Mouse (Mus musculus): ENCODE results near the gene Borcs5. TPM values are rescaled to one million over a fixed set of nuclear protein-coding genes. Genes with fewer than 3 reads are reported as not detected.

The Borcs5 gene
- total and polyA plus RNA-seq, 2 experiments from 2014 or later = 19.2 to 27.9 TPM

GRCm38 (mm10) chr6:134617589-134617988, 21.7 kb upstream of the Borcs5 start:
- no peaks in the 10 kb centered on the region for H3K36me3 ChIP-seq (replicated peaks; ENCODE audit: control insufficient read depth, insufficient read depth, low read length)
- DNase-seq (ENCODE audit: low spot score) = no peak
- TF ChIP-seq EP300 (IDR thresholded peaks at IDR 0.05; ENCODE audit: low read depth) (no peak), CTCF (IDR thresholded peaks at IDR 0.05; ENCODE audit: low read depth) (no peak)
- no peaks in the 10 kb centered on the region for H3K27me3 ChIP-seq (ENCODE audit: control insufficient read depth, insufficient read depth, low read length)
- no peak overlapping the region for H3K9ac ChIP-seq (replicated peaks; ENCODE audit: low read depth, low read length)
- peaks cover 14% of the 10 kb centered on the region for H3K4me1 ChIP-seq (ENCODE audit: control insufficient read depth, insufficient read depth)
- H3K27ac ChIP-seq (ENCODE audit: low read depth) = no peak overlapping the region
- no peak overlapping the region for H3K4me3 ChIP-seq (ENCODE audit: low read depth, low read length)
- no peak overlapping the region for H3K4me2 ChIP-seq (ENCODE audit: low read depth, low read length)
- WGBS = 45% methylated on average over 3 of the region's 3 CpGs
- ATAC-seq (ENCODE audit: insufficient read depth, low read depth) = no peak
- H3K9me3 ChIP-seq (replicated peaks; ENCODE audit: control insufficient read depth, low read length) = no peaks in the 10 kb centered on the region

GRCm38 (mm10) chr6:134620129-134620528, 19.2 kb upstream of the Borcs5 start:
- Histone ChIP-seq H3K9me3 (replicated peaks; ENCODE audit: control insufficient read depth, low read length) (no peaks in the 10 kb centered on the region), H3K4me1 (ENCODE audit: control insufficient read depth, insufficient read depth) (peaks cover 7% of the 10 kb centered on the region; the same call in 1 of the 2 replicates), H3K9ac (replicated peaks; ENCODE audit: low read depth, low read length) (no peak overlapping the region), H3K27ac (ENCODE audit: low read depth) (peak overlapping the region; percentile 49; the same call in 1 of the 2 replicates), H3K4me2 (ENCODE audit: low read depth, low read length) (no peak overlapping the region), H3K36me3 (replicated peaks; ENCODE audit: control insufficient read depth, insufficient read depth, low read length) (no peaks in the 10 kb centered on the region), H3K4me3 (ENCODE audit: low read depth, low read length) (no peak overlapping the region), H3K27me3 (ENCODE audit: control insufficient read depth, insufficient read depth, low read length) (no peaks in the 10 kb centered on the region)
- DNase-seq (ENCODE audit: low spot score) (no peak), ATAC-seq (ENCODE audit: insufficient read depth, low read depth) (peak; percentile 40; the same call in 1 of the 2 replicates)
- TF ChIP-seq CTCF (IDR thresholded peaks at IDR 0.05; ENCODE audit: low read depth) = no peak
- TF ChIP-seq EP300 (IDR thresholded peaks at IDR 0.05; ENCODE audit: low read depth) = no peak
- WGBS = 69% methylated on average over 3 of the region's 3 CpGs

GRCm38 (mm10) chr6:134620846-134621551, 18.3 kb upstream of the Borcs5 start:
- Histone ChIP-seq H3K27ac (ENCODE audit: low read depth) (peak overlapping the region; percentile 49; the same call in 1 of the 2 replicates), H3K9me3 (replicated peaks; ENCODE audit: control insufficient read depth, low read length) (no peaks in the 10 kb centered on the region), H3K27me3 (ENCODE audit: control insufficient read depth, insufficient read depth, low read length) (no peaks in the 10 kb centered on the region), H3K4me2 (ENCODE audit: low read depth, low read length) (no peak overlapping the region), H3K4me1 (ENCODE audit: control insufficient read depth, insufficient read depth) (peaks cover 7% of the 10 kb centered on the region; the same call in 1 of the 2 replicates), H3K36me3 (replicated peaks; ENCODE audit: control insufficient read depth, insufficient read depth, low read length) (no peaks in the 10 kb centered on the region), H3K9ac (replicated peaks; ENCODE audit: low read depth, low read length) (no peak overlapping the region), H3K4me3 (ENCODE audit: low read depth, low read length) (no peak overlapping the region)
- TF ChIP-seq CTCF (IDR thresholded peaks at IDR 0.05; ENCODE audit: low read depth) (peak; percentile 58), EP300 (IDR thresholded peaks at IDR 0.05; ENCODE audit: low read depth) (no peak)
- DNase-seq (ENCODE audit: low spot score) (no peak), ATAC-seq (ENCODE audit: insufficient read depth, low read depth) (no peak)
- 61% methylated on average over 6 of the region's 6 CpGs for WGBS

- TF ChIP-seq CTCF (IDR thresholded peaks at IDR 0.05; ENCODE audit: low read depth) = no peak
- WGBS = 62% methylated on average over 14 of the region's 14 CpGs
- DNase-seq (ENCODE audit: low spot score) (no peak), ATAC-seq (ENCODE audit: insufficient read depth, low read depth) (no peak)
- Histone ChIP-seq H3K36me3 (replicated peaks; ENCODE audit: control insufficient read depth, insufficient read depth, low read length) (no peaks in the 10 kb centered on the region), H3K4me3 (ENCODE audit: low read depth, low read length) (no peak overlapping the region), H3K27ac (ENCODE audit: low read depth) (no peak overlapping the region), H3K9me3 (replicated peaks; ENCODE audit: control insufficient read depth, low read length) (no peaks in the 10 kb centered on the region), H3K4me1 (ENCODE audit: control insufficient read depth, insufficient read depth) (peaks cover 7% of the 10 kb centered on the region; the same call in 1 of the 2 replicates), H3K9ac (replicated peaks; ENCODE audit: low read depth, low read length) (no peak overlapping the region), H3K4me2 (ENCODE audit: low read depth, low read length) (no peak overlapping the region), H3K27me3 (ENCODE audit: control insufficient read depth, insufficient read depth, low read length) (no peaks in the 10 kb centered on the region)
These were observed 17.8 kb upstream of the Borcs5 start for GRCm38 (mm10) chr6:134621552-134621949.

DNA sequence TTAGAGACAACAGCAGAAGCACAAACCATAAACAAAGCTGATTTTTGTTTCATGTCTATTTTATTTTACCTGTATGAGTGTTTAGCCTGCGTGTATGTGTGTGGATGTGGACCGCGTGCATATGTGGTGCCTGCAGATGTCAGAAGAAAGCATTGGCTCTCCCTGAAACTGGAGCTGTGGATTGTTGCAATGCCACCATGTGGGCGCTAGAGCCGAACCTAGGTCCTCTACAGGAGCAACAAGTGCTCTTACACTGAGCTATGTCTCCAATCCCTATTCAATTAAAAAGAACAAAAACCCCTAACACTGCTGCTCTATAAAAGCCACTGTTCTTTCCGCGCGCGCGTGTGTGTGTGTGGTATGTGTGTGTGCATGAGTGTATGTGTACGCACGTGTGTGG, 13.9 kb upstream of the Borcs5 start:
- no peak overlapping the region for H3K27ac ChIP-seq (ENCODE audit: low read depth)
- no peak overlapping the region for H3K4me3 ChIP-seq (ENCODE audit: low read depth, low read length)
- H3K4me2 ChIP-seq (ENCODE audit: low read depth, low read length) = no peak overlapping the region
- H3K27me3 ChIP-seq (ENCODE audit: control insufficient read depth, insufficient read depth, low read length) = no peaks in the 10 kb centered on the region
- H3K36me3 ChIP-seq (replicated peaks; ENCODE audit: control insufficient read depth, insufficient read depth, low read length) = no peaks in the 10 kb centered on the region
- H3K9me3 ChIP-seq (replicated peaks; ENCODE audit: control insufficient read depth, low read length) = no peaks in the 10 kb centered on the region
- 75% methylated on average over 12 of the region's 12 CpGs for WGBS
- DNase-seq (ENCODE audit: low spot score) (no peak), ATAC-seq (ENCODE audit: insufficient read depth, low read depth) (no peak)
- H3K9ac ChIP-seq (replicated peaks; ENCODE audit: low read depth, low read length) = no peak overlapping the region
- TF ChIP-seq EP300 (IDR thresholded peaks at IDR 0.05; ENCODE audit: low read depth) (no peak), CTCF (IDR thresholded peaks at IDR 0.05; ENCODE audit: low read depth) (no peak)
- H3K4me1 ChIP-seq (ENCODE audit: control insufficient read depth, insufficient read depth) = peaks cover 7% of the 10 kb centered on the region; the same call in 1 of the 2 replicates

DNA sequence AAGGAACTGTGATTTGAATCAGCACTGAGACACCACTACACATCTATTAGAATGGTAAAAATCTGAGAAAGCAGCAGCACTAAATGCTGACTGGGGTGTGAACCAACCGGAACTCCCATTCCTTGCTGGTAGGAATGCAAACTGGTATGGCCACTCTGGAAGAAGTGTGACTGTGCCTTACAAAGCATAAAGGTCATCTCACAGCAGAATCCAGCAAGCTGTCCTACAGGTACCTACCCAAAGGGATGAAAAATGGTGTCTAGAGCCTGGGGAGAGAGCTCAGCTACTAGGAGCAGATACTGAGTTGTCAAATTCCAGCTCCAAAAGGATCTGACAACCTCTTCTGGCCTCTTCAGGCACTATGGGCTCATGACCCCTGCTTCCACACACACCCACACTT, 12.7 kb upstream of the Borcs5 start:
- ATAC-seq (ENCODE audit: insufficient read depth, low read depth) (no peak), DNase-seq (ENCODE audit: low spot score) (no peak)
- H3K9ac ChIP-seq (replicated peaks; ENCODE audit: low read depth, low read length) = no peak overlapping the region
- H3K4me1 ChIP-seq (ENCODE audit: control insufficient read depth, insufficient read depth) = peaks cover 3% of the 10 kb centered on the region; the same call in 1 of the 2 replicates
- no peaks in the 10 kb centered on the region for H3K27me3 ChIP-seq (ENCODE audit: control insufficient read depth, insufficient read depth, low read length)
- TF ChIP-seq EP300 (IDR thresholded peaks at IDR 0.05; ENCODE audit: low read depth) = no peak
- TF ChIP-seq CTCF (IDR thresholded peaks at IDR 0.05; ENCODE audit: low read depth) = no peak
- H3K27ac ChIP-seq (ENCODE audit: low read depth) = no peak overlapping the region
- H3K4me3 ChIP-seq (ENCODE audit: low read depth, low read length) = no peak overlapping the region
- H3K9me3 ChIP-seq (replicated peaks; ENCODE audit: control insufficient read depth, low read length) = no peaks in the 10 kb centered on the region
- WGBS = 73% methylated on average over 1 of the region's 1 CpGs
- no peak overlapping the region for H3K4me2 ChIP-seq (ENCODE audit: low read depth, low read length)
- no peaks in the 10 kb centered on the region for H3K36me3 ChIP-seq (replicated peaks; ENCODE audit: control insufficient read depth, insufficient read depth, low read length)
